Mouse (Mus musculus) olfactory bulb, adult 2 months (tissue): ENCODE data around the gene Lama4.

ENCODE experiments used
- CTCF ChIP-seq: fragments of 200-500 bp; IDR thresholded peaks from 2 replicates; pipeline ENCODE4 v1.5.1; 2012; ENCODE audit warnings: low read depth, mild to moderate bottlenecking, low read length, moderate library complexity; ENCODE audit not compliant: insufficient read depth
- POLR2A ChIP-seq: fragments of 200-500 bp; IDR thresholded peaks from 2 replicates; pipeline ENCODE4 v1.6.1; 2012; ENCODE audit warnings: mild to moderate bottlenecking, low read depth, low read length, moderate library complexity; ENCODE audit not compliant: insufficient read depth

- TF ChIP-seq CTCF (no peak), POLR2A (no peak)
Measured at GRCm38 (mm10) chr10:38968326-38969072, 3.2 kb downstream of the Lama4 start.
